Mouse (Mus musculus): ENCODE data around the gene Csnk1e. TPM values are rescaled to one million over a fixed set of nuclear protein-coding genes. Genes with fewer than 3 reads are reported as not detected.

Gene Csnk1e
- polyA plus RNA-seq, 1 experiment from 2014 or later, result 61.8 TPM

GRCm38 (mm10) chr15:79381644-79382043 is 73.7 kb downstream of the Csnk1e start:
- Histone ChIP-seq H3K27me3 (replicated peaks) (no peaks in the 10 kb centered on the region), H3K9me3 (no peaks in the 10 kb centered on the region), H3K4me2 (replicated peaks) (no peak overlapping the region), H3K4me3 (replicated peaks) (no peak overlapping the region), H3K9ac (no peak overlapping the region), H3K36me3 (peaks cover 15% of the 10 kb centered on the region), H3K27ac (no peak overlapping the region), H3K4me1 (replicated peaks) (0 out of 2 replicates have a peak, but pooled peaks cover 6% of the 10 kb centered on the region)
- 84% methylated on average over 9 of the region's 9 CpGs for WGBS
- ATAC-seq, result no peak

GRCm38 (mm10) chr15:79380468-79381444 is 74.6 kb downstream of the Csnk1e start:
- Histone ChIP-seq H3K36me3 (peaks cover 18% of the 10 kb centered on the region), H3K4me3 (replicated peaks) (no peak overlapping the region), H3K27me3 (replicated peaks) (no peaks in the 10 kb centered on the region), H3K4me1 (replicated peaks) (0 out of 2 replicates have a peak, but pooled peaks cover 6% of the 10 kb centered on the region), H3K27ac (no peak overlapping the region), H3K4me2 (replicated peaks) (no peak overlapping the region), H3K9ac (no peak overlapping the region), H3K9me3 (no peaks in the 10 kb centered on the region)
- 51% methylated on average over 23 of the region's 23 CpGs for WGBS
- peak; percentile 68 for ATAC-seq

GRCm38 (mm10) chr15:79379658-79380057 is 75.7 kb downstream of the Csnk1e start:
- no peak overlapping the region for H3K27ac ChIP-seq
- 88% methylated on average over 7 of the region's 7 CpGs for WGBS

GRCm38 (mm10) chr15:79378608-79379007 is 76.8 kb downstream of the Csnk1e start:
- no peak for ATAC-seq
- H3K4me1 ChIP-seq (replicated peaks), result 0 out of 2 replicates have a peak, but pooled peaks cover 6% of the 10 kb centered on the region
- no peak overlapping the region for H3K4me3 ChIP-seq (replicated peaks)
- no peaks in the 10 kb centered on the region for H3K27me3 ChIP-seq (replicated peaks)
- no peak overlapping the region for H3K9ac ChIP-seq
- WGBS, result 95% methylated on average over 10 of the region's 10 CpGs
- peaks cover 25% of the 10 kb centered on the region for H3K36me3 ChIP-seq
- H3K9me3 ChIP-seq, result no peaks in the 10 kb centered on the region
- H3K27ac ChIP-seq, result no peak overlapping the region
- H3K4me2 ChIP-seq (replicated peaks), result no peak overlapping the region

More at GRCm38 (mm10) chr15:79379658-79380057, 75.7 kb downstream of the Csnk1e start:
- Histone ChIP-seq H3K9ac (no peak overlapping the region), H3K36me3 (peaks cover 18% of the 10 kb centered on the region), H3K27me3 (replicated peaks) (no peaks in the 10 kb centered on the region), H3K4me3 (replicated peaks) (no peak overlapping the region), H3K4me1 (replicated peaks) (0 out of 2 replicates have a peak, but pooled peaks cover 6% of the 10 kb centered on the region), H3K4me2 (replicated peaks) (no peak overlapping the region), H3K9me3 (no peaks in the 10 kb centered on the region)
- ATAC-seq, result no peak

- 0 out of 2 replicates have a peak, but pooled peaks cover 6% of the 10 kb centered on the region for H3K4me1 ChIP-seq (replicated peaks)
- H3K27ac ChIP-seq, result no peak overlapping the region
- H3K4me2 ChIP-seq (replicated peaks), result no peak overlapping the region
- no peak for ATAC-seq
- no peak overlapping the region for H3K9ac ChIP-seq
- peaks cover 25% of the 10 kb centered on the region for H3K36me3 ChIP-seq
- no peaks in the 10 kb centered on the region for H3K9me3 ChIP-seq
- H3K27me3 ChIP-seq (replicated peaks), result no peaks in the 10 kb centered on the region
- no peak overlapping the region for H3K4me3 ChIP-seq (replicated peaks)
- 80% methylated on average over 6 of the region's 6 CpGs for WGBS
Measured at GRCm38 (mm10) chr15:79377681-79378080, 77.7 kb downstream of the Csnk1e start.

GRCm38 (mm10) chr15:79374760-79375159 is 80.6 kb downstream of the Csnk1e start:
- H3K36me3 ChIP-seq, result peaks cover 30% of the 10 kb centered on the region
- ATAC-seq, result no peak
- H3K27ac ChIP-seq, result no peak overlapping the region
- H3K9ac ChIP-seq, result no peak overlapping the region
- WGBS, result 39% methylated on average over 3 of the region's 3 CpGs
- no peak overlapping the region for H3K4me3 ChIP-seq (replicated peaks)
- H3K4me1 ChIP-seq (replicated peaks), result peaks cover 12% of the 10 kb centered on the region
- H3K27me3 ChIP-seq (replicated peaks), result no peaks in the 10 kb centered on the region
- H3K4me2 ChIP-seq (replicated peaks), result no peak overlapping the region
- H3K9me3 ChIP-seq, result no peaks in the 10 kb centered on the region

GRCm38 (mm10) chr15:79370281-79370843 is 85.0 kb downstream of the Csnk1e start:
- Histone ChIP-seq H3K27ac (peak overlapping the region; percentile 89; the same call in 1 of the 2 replicates), H3K4me3 (replicated peaks) (no peak overlapping the region), H3K9ac (no peak overlapping the region), H3K9me3 (no peaks in the 10 kb centered on the region), H3K27me3 (replicated peaks) (no peaks in the 10 kb centered on the region), H3K4me1 (replicated peaks) (peaks cover 32% of the 10 kb centered on the region), H3K4me2 (replicated peaks) (no peak overlapping the region), H3K36me3 (peaks cover 17% of the 10 kb centered on the region)
- WGBS, result 70% methylated on average over 7 of the region's 7 CpGs
- no peak for ATAC-seq

GRCm38 (mm10) chr15:79369452-79370280 is 85.7 kb downstream of the Csnk1e start:
- Histone ChIP-seq H3K9ac (no peak overlapping the region), H3K4me2 (replicated peaks) (no peak overlapping the region), H3K27me3 (replicated peaks) (no peaks in the 10 kb centered on the region), H3K9me3 (no peaks in the 10 kb centered on the region), H3K36me3 (peaks cover 23% of the 10 kb centered on the region), H3K27ac (peak overlapping the region; percentile 89), H3K4me1 (replicated peaks) (peaks cover 32% of the 10 kb centered on the region), H3K4me3 (replicated peaks) (no peak overlapping the region)
- ATAC-seq, result peak; percentile 6; the same call in 1 of the 2 replicates
- WGBS, result 60% methylated on average over 15 of the region's 15 CpGs

GRCm38 (mm10) chr15:79368861-79369440 is 86.4 kb downstream of the Csnk1e start:
- H3K4me1 ChIP-seq (replicated peaks), result peaks cover 32% of the 10 kb centered on the region
- H3K9ac ChIP-seq, result no peak overlapping the region
- H3K4me3 ChIP-seq (replicated peaks), result no peak overlapping the region
- H3K36me3 ChIP-seq, result peaks cover 17% of the 10 kb centered on the region
- H3K4me2 ChIP-seq (replicated peaks), result peak overlapping the region; percentile 46
- 59% methylated on average over 8 of the region's 8 CpGs for WGBS
- peak overlapping the region; percentile 89 for H3K27ac ChIP-seq
- no peaks in the 10 kb centered on the region for H3K27me3 ChIP-seq (replicated peaks)
- H3K9me3 ChIP-seq, result no peaks in the 10 kb centered on the region
- peak; percentile 66 for ATAC-seq

- Histone ChIP-seq H3K9me3 (no peaks in the 10 kb centered on the region), H3K27ac (peak overlapping the region; percentile 89), H3K36me3 (peaks cover 14% of the 10 kb centered on the region), H3K4me1 (replicated peaks) (peaks cover 32% of the 10 kb centered on the region), H3K9ac (peak overlapping the region; percentile 24; the same call in 1 of the 2 replicates), H3K4me3 (replicated peaks) (no peak overlapping the region), H3K27me3 (replicated peaks) (no peaks in the 10 kb centered on the region), H3K4me2 (replicated peaks) (peak overlapping the region; percentile 46)
- peak; percentile 91 for ATAC-seq
- 16% methylated on average over 14 of the region's 14 CpGs for whole genome bisulfite sequencing
Measured at GRCm38 (mm10) chr15:79368313-79368811, 87.0 kb downstream of the Csnk1e start.
